Mouse (Mus musculus) liver, embryonic 14.5 days (tissue): ENCODE data around the gene Mgat2.

Source experiments
- CTCF ChIP-seq: IDR thresholded peaks from 2 replicates; pipeline ENCODE4 v1.5.1; 2016; ENCODE audit warnings: antibody characterized with exemption, low read depth, control low read depth
- EP300 ChIP-seq: IDR thresholded peaks from 2 replicates; pipeline ENCODE4 v1.6.1; 2016; ENCODE audit warnings: antibody characterized with exemption, low read depth

DNA sequence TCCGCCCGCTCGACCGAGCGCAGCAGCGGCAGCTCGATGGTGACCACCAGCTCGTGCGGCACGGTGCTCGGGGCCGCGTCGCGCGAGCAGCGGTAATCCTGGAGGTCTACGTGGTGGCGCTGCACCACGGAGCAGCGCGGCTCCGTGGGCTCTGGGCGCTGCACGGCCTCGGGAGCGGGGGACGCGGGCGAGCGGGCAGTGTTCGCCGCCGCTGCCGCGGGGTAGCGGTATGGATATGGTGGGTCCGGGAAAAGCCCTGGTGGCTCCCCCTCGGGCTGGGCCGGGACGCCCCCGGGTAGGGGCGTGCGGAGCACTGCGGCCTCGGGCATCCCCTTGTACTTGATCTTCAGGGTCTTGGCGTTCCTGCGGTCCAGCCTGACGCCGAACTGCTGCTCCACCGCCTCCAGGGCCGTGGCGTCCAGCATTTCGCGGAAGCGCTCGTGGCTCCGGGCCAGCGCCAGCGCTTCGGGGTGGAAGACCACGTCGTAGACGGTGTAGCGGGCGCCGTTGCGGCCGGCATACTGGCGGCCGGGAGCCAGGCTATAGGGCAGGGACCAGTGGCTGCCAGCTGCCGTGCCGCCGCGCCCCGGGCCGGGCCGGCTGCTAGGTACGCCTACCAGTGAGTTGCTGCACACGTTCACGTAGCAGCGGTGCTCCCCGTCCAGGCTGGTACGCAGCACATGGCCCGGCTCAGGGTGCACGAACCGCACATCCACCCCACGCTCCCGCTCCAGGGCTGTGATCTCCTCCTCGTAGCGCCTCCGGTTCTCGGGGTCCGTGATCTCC, 13.6 kb downstream of the Mgat2 start:
- TF ChIP-seq EP300 (no peak), CTCF (no peak)
